Mouse (Mus musculus): Measurements from ENCODE around the gene Creld1. TPM values are rescaled to one million over a fixed set of nuclear protein-coding genes. Genes with fewer than 3 reads are reported as not detected.

Gene Creld1
- polyA plus RNA-seq, 1 experiment from 2014 or later: 29.2 TPM

DNA sequence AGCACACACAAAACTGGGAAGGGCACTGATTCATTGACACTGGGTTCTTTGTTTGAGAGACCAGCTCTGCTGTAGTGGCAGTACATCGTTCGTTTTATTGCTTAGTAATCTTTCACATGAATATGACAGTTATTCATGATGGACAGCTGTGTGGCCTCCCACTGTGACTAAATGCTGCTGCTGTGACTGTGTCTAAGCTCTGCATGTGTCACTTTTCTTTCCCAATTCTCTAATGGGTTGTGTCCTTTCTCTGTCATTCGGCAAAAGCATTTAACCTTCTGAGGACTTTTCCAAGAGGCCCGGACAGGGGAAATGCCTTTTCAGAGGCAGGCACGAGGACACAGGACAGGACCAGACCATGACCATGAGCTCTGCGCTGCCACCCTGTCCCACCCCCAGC lies 30.8 kb downstream of the Creld1 start:
- H3K4me1 ChIP-seq (ENCODE audit: control insufficient read depth, insufficient read depth, low read length): no peaks in the 10 kb centered on the region
- peaks cover 24% of the 10 kb centered on the region for H3K36me3 ChIP-seq (ENCODE audit: control insufficient read depth, insufficient read depth, low read length)
- 97% methylated on average over 6 of the region's 6 CpGs for WGBS
- no peak for ATAC-seq (ENCODE audit: low FRiP score)
- H3K4me3 ChIP-seq (ENCODE audit: low read depth, low read length): no peak overlapping the region
- no peak overlapping the region for H3K9ac ChIP-seq (ENCODE audit: low read length)
- no peaks in the 10 kb centered on the region for H3K9me3 ChIP-seq (ENCODE audit: control insufficient read depth, low read length)
- no peaks in the 10 kb centered on the region for H3K27me3 ChIP-seq (ENCODE audit: control insufficient read depth, insufficient read depth, low read length)
- H3K27ac ChIP-seq (ENCODE audit: low read depth, low read length): no peak overlapping the region
- no peak overlapping the region for H3K4me2 ChIP-seq
- DNase-seq (ENCODE audit: low spot score, missing footprints): no peak

DNA sequence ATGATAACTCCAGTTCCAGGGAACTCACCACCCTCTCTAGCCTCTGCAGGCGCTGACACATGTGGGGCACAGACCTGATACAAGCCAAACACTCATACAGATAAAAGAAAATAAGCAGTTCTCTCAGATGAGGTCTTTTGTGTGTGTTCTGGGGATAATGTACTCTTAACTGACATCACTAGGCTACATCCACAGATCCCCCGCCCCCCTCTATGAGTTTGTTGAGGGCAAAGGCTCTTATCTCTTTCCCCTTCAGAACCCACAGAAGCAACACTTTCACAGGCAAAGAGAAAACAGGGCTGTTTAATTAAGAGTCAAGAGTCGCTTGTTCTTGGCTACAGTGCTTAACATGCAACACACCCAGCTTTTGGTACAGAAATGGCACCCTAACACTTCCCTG lies 31.5 kb downstream of the Creld1 start:
- WGBS: 91% methylated on average over 3 of the region's 3 CpGs
- H3K27ac ChIP-seq (ENCODE audit: low read depth, low read length): no peak overlapping the region
- H3K4me3 ChIP-seq (ENCODE audit: low read depth, low read length): no peak overlapping the region
- DNase-seq (ENCODE audit: low spot score, missing footprints): no peak
- H3K9ac ChIP-seq (ENCODE audit: low read length): no peak overlapping the region
- no peak overlapping the region for H3K4me2 ChIP-seq
- ATAC-seq (ENCODE audit: low FRiP score): no peak
- peaks cover 27% of the 10 kb centered on the region for H3K36me3 ChIP-seq (ENCODE audit: control insufficient read depth, insufficient read depth, low read length)
- no peaks in the 10 kb centered on the region for H3K4me1 ChIP-seq (ENCODE audit: control insufficient read depth, insufficient read depth, low read length)
- no peaks in the 10 kb centered on the region for H3K9me3 ChIP-seq (ENCODE audit: control insufficient read depth, low read length)
- no peaks in the 10 kb centered on the region for H3K27me3 ChIP-seq (ENCODE audit: control insufficient read depth, insufficient read depth, low read length)

DNA sequence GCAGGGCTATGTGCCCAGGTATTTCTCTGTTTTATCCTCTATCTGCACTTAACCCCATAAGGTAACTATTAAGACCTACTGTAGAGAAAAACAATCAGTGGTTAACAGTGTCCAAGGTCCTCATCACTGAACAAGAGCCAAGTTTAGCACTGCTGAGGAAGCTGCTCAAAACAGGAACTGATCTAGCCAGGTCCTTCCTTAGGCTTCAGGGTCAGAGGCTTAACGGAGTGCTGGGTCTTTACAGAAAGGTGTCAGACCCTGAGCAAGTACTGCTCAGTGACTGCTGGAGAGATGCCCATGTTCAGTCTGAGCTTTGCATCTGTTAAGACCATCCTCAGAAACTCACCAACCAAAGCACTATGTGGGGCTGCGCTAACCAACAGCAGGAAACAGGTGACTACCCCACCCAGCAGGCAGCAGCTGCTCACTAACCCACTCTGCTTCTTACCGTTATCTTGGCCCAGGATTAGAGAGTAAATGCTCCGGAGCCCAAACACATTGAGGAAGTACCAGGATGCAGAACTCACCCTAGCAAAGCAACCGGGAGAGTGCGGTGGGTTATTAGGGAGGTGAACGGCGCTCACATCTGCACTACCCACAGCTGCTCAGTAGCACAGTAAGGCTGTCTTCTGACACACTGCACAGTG lies 34.5 kb downstream of the Creld1 start:
- Histone ChIP-seq H3K27me3 (ENCODE audit: control insufficient read depth, insufficient read depth, low read length) (no peaks in the 10 kb centered on the region), H3K36me3 (ENCODE audit: control insufficient read depth, insufficient read depth, low read length) (peaks cover 33% of the 10 kb centered on the region), H3K4me3 (ENCODE audit: low read depth, low read length) (no peak overlapping the region), H3K4me2 (no peak overlapping the region), H3K9me3 (ENCODE audit: control insufficient read depth, low read length) (no peaks in the 10 kb centered on the region), H3K9ac (ENCODE audit: low read length) (no peak overlapping the region), H3K4me1 (ENCODE audit: control insufficient read depth, insufficient read depth, low read length) (no peaks in the 10 kb centered on the region), H3K27ac (ENCODE audit: low read depth, low read length) (no peak overlapping the region)
- DNase-seq (ENCODE audit: low spot score, missing footprints): no peak
- 95% methylated on average over 8 of the region's 8 CpGs for WGBS
- no peak for ATAC-seq (ENCODE audit: low FRiP score)

DNA sequence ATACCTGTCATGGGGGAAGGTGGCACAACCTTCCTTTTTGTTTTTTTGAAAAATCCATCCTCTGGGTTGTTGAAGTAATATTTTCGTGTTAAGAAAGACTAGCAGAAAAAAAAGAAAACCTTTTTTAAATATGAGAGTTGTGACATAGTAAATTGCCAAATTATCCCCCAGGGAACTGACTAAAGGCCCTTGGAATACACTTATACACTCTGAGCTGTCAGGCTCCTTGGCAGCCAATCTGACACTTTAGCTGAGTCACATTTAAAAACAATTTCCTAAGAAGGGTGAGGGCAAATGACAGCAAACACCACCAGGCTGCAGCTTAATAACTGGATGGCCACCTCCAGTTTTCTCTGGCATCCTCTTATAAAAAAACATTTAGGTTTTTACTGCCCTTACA lies 39.2 kb downstream of the Creld1 start:
- Histone ChIP-seq H3K36me3 (ENCODE audit: control insufficient read depth, insufficient read depth, low read length) (peaks cover 16% of the 10 kb centered on the region), H3K9me3 (ENCODE audit: control insufficient read depth, low read length) (no peaks in the 10 kb centered on the region), H3K4me3 (ENCODE audit: low read depth, low read length) (no peak overlapping the region), H3K27ac (ENCODE audit: low read depth, low read length) (no peak overlapping the region), H3K4me2 (no peak overlapping the region), H3K9ac (ENCODE audit: low read length) (no peak overlapping the region), H3K27me3 (ENCODE audit: control insufficient read depth, insufficient read depth, low read length) (no peaks in the 10 kb centered on the region), H3K4me1 (ENCODE audit: control insufficient read depth, insufficient read depth, low read length) (no peaks in the 10 kb centered on the region)
- WGBS: 84% methylated on average over 1 of the region's 1 CpGs
- DNase-seq (ENCODE audit: low spot score, missing footprints): no peak
- no peak for ATAC-seq (ENCODE audit: low FRiP score)

DNA sequence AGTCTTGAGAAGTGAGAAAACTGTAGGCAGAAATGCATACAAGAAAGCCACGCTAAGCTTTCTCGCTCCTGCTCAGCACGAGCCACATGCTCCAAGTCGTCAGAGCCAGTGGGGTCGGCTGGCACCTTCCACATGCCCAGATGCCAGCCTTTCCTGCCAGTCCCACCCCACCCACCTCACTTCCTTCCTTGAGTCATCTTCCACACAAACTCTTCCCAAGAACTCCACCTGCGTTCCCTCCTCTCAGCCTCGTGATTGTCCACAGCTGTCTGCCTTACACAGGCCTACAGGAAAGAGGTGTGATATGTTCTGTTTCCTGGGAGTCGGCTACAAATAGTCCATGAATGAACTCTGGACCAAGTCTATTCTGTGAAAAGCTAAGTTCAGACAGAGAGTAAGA lies 40.3 kb downstream of the Creld1 start:
- Histone ChIP-seq H3K36me3 (ENCODE audit: control insufficient read depth, insufficient read depth, low read length) (peaks cover 9% of the 10 kb centered on the region), H3K9me3 (ENCODE audit: control insufficient read depth, low read length) (no peaks in the 10 kb centered on the region), H3K27me3 (ENCODE audit: control insufficient read depth, insufficient read depth, low read length) (no peaks in the 10 kb centered on the region), H3K9ac (ENCODE audit: low read length) (no peak overlapping the region; the same call in 1 of the 2 replicates), H3K27ac (ENCODE audit: low read depth, low read length) (no peak overlapping the region), H3K4me2 (no peak overlapping the region), H3K4me1 (ENCODE audit: control insufficient read depth, insufficient read depth, low read length) (no peaks in the 10 kb centered on the region), H3K4me3 (ENCODE audit: low read depth, low read length) (no peak overlapping the region)
- DNase-seq (ENCODE audit: low spot score, missing footprints): no peak
- no peak for ATAC-seq (ENCODE audit: low FRiP score)
- 93% methylated on average over 8 of the region's 8 CpGs for WGBS

DNA sequence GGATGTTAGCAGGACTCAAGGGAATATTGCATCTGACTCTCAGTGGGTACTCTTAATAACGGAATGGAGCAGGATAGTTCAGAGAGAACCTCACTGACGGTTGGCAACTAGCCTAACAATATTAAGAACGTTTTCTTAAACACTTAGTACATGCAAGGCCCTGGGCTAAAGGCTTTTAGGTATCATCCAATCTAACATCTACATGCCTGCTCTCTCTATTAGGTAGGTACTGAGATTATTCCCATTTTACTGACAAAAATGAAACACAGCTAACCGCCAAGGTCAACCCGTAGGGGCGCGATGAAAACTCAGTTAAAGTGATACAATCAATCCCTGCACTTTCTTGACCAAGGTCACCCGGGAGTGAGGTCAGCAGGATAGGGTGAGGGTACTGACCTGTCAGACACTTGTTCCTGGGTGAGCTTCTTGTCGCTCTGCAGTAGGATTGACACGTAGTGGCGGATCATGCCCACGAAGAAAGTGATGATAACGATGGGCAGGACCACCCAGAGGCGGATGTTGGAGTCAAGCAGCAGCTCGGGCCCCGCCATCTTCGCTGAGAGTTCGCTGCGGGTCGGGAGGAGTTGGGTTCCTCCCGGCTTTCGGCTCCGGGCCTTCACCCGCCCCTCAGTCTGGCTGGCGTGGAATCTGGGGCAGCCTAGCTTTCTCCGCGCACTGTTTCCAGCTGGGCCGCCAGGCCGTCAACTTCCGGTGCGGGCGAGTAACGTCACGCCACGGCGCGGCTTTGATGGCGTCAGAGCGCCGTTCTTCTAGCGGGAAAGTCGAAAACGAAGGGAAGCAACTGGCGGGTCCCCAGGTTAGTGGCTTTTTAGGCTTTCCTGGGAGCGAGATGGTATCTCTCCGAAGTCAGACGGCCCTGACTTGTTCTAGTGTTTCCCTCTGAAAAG lies 48.1 kb downstream of the Creld1 start, which contains the start of the genes Emc3 and Fancd2:
TSS of gene Emc3 (minus strand) at position 721 of the 908 bp plus-strand sequence.
TSS of gene Fancd2 (plus strand) at position 751 of the 908 bp plus-strand sequence.
- under 1% methylated on average over 47 of the region's 47 CpGs for WGBS
- ATAC-seq (ENCODE audit: low FRiP score): peak; percentile 94
- H3K36me3 ChIP-seq (ENCODE audit: control insufficient read depth, insufficient read depth, low read length): no peaks in the 10 kb centered on the region
- no peaks in the 10 kb centered on the region for H3K27me3 ChIP-seq (ENCODE audit: control insufficient read depth, insufficient read depth, low read length)
- peak; percentile 100 for DNase-seq (ENCODE audit: low spot score, missing footprints)
- H3K4me2 ChIP-seq: peak within 1 kb of the TSS; percentile 53
- peaks cover 7% of the 10 kb centered on the region for H3K4me1 ChIP-seq (ENCODE audit: control insufficient read depth, insufficient read depth, low read length)
- H3K9ac ChIP-seq (ENCODE audit: low read length): peak within 1 kb of the TSS; percentile 85
- H3K9me3 ChIP-seq (ENCODE audit: control insufficient read depth, low read length): no peaks in the 10 kb centered on the region
- peak within 1 kb of the TSS; percentile 85 for H3K4me3 ChIP-seq (ENCODE audit: low read depth, low read length)
- H3K27ac ChIP-seq (ENCODE audit: low read depth, low read length): peak within 1 kb of the TSS; percentile 67; the same call in 1 of the 2 replicates

DNA sequence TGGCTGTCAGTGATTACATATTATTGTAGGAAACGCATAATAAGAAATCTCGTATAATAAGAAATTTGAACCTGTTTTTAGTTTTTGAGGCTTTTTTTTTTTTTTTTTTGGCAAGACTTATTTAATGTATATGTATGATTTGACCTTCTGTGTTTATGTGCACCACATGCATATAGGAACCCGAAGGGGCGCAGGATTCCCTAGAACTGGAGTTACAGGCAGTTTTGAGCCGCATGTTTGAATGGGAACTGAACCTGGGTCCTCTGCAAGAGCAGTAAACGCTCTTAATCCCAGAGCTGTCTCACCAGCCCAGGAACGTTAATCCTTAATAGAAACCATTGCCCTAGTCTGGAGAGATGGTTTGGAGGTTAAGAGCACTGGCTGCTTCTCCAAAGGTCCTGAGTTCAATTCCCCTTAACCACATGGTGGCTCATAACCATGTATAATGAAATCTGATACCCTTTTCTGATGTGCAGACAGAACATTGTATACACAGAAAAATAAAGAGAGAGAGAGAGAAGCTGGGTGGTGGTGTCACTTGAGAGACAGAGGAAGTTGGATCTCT lies 48.8 kb downstream of the Creld1 start:
- Histone ChIP-seq H3K9ac (ENCODE audit: low read length) (peak overlapping the region; percentile 85), H3K4me1 (ENCODE audit: control insufficient read depth, insufficient read depth, low read length) (peaks cover 7% of the 10 kb centered on the region), H3K27me3 (ENCODE audit: control insufficient read depth, insufficient read depth, low read length) (no peaks in the 10 kb centered on the region), H3K4me3 (ENCODE audit: low read depth, low read length) (peak overlapping the region; percentile 85), H3K9me3 (ENCODE audit: control insufficient read depth, low read length) (no peaks in the 10 kb centered on the region), H3K4me2 (peak overlapping the region; percentile 53), H3K36me3 (ENCODE audit: control insufficient read depth, insufficient read depth, low read length) (no peaks in the 10 kb centered on the region), H3K27ac (ENCODE audit: low read depth, low read length) (no peak overlapping the region)
- ATAC-seq (ENCODE audit: low FRiP score) (peak; percentile 22; the same call in 1 of the 2 replicates), DNase-seq (ENCODE audit: low spot score, missing footprints) (peak; percentile 83)
- WGBS: 6% methylated on average over 7 of the region's 7 CpGs

DNA sequence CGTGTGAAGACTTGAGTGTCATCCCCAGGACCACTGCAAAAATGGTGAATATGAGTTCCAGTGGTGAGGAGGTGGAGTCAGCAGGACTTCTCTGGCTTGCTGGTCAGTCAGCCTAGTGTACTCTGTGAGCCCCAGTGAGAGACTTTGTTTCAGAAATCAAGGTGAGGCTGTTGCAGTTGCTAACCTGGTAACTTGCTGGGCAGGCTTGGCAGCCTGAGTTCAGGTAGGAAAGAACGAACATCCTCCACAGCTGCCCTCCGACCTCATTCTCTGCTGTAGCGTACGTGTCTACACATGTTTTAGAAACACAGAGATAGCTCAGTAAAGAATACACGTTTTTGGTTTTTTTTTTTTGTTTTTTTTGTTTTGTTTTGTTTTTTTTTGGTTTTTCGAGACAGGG lies 51.8 kb downstream of the Creld1 start:
- H3K4me1 ChIP-seq (ENCODE audit: control insufficient read depth, insufficient read depth, low read length): peaks cover 7% of the 10 kb centered on the region
- H3K9me3 ChIP-seq (ENCODE audit: control insufficient read depth, low read length): no peaks in the 10 kb centered on the region
- WGBS: 88% methylated on average over 7 of the region's 7 CpGs
- H3K4me2 ChIP-seq: no peak overlapping the region
- no peaks in the 10 kb centered on the region for H3K27me3 ChIP-seq (ENCODE audit: control insufficient read depth, insufficient read depth, low read length)
- no peak overlapping the region for H3K4me3 ChIP-seq (ENCODE audit: low read depth, low read length)
- no peaks in the 10 kb centered on the region for H3K36me3 ChIP-seq (ENCODE audit: control insufficient read depth, insufficient read depth, low read length)
- DNase-seq (ENCODE audit: low spot score, missing footprints) (no peak), ATAC-seq (ENCODE audit: low FRiP score) (no peak)
- no peak overlapping the region for H3K27ac ChIP-seq (ENCODE audit: low read depth, low read length)
- H3K9ac ChIP-seq (ENCODE audit: low read length): no peak overlapping the region

DNA sequence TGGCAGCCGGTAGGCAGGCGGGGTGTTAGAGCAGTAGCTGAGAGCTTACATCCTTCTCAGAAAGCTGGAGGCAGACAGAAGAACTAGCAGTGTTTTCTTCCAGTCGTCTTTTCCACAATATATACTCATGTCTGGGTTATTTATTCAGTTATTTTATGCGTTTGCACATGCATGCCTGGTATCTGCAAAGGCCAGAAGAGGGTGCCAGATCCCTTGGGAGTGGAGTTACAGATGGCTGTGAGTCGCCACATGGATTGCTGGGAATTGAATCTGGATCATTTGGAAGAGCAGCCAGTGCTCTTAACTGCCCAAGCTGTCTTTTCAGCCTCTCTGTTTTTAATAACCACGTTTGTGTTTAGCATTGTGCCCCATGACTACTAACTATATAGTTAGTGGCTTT lies 58.5 kb downstream of the Creld1 start:
- no peaks in the 10 kb centered on the region for H3K27me3 ChIP-seq (ENCODE audit: control insufficient read depth, insufficient read depth, low read length)
- H3K9ac ChIP-seq (ENCODE audit: low read length): no peak overlapping the region
- no peaks in the 10 kb centered on the region for H3K4me1 ChIP-seq (ENCODE audit: control insufficient read depth, insufficient read depth, low read length)
- H3K9me3 ChIP-seq (ENCODE audit: control insufficient read depth, low read length): no peaks in the 10 kb centered on the region
- ATAC-seq (ENCODE audit: low FRiP score): no peak
- H3K36me3 ChIP-seq (ENCODE audit: control insufficient read depth, insufficient read depth, low read length): no peaks in the 10 kb centered on the region
- WGBS: 86% methylated on average over 6 of the region's 6 CpGs
- no peak for DNase-seq (ENCODE audit: low spot score, missing footprints)
- H3K27ac ChIP-seq (ENCODE audit: low read depth, low read length): no peak overlapping the region
- no peak overlapping the region for H3K4me2 ChIP-seq
- H3K4me3 ChIP-seq (ENCODE audit: low read depth, low read length): no peak overlapping the region
